Mouse (Mus musculus) liver, postnatal 0 days (tissue): Measurements from ENCODE around the gene Hmox2. TPM values are rescaled to one million over a fixed set of nuclear protein-coding genes. Genes with fewer than 3 reads are reported as not detected.
A peak's percentile ranks its signal among the peaks of the same experiment; 100 is the strongest.

Experiments
- ATAC-seq: fragments of 200-750 bp; cut with Nextera tagmentation; 2 replicates; pipeline ENCODE4 v1.8.0; 2017; ENCODE audit warnings: mild to moderate bottlenecking, moderate library complexity
- DNase-seq: peaks from one replicate; pipeline ENCODE4 v3.0.0-alpha.2; 2016
- H3K27ac ChIP-seq: fragments of 300-500 bp; sonication (generic); 2 replicates; pipeline ENCODE4 v1.5.1; 2014; ENCODE audit warnings: antibody characterized with exemption, moderate library complexity, mild to moderate bottlenecking, low read depth
- H3K27me3 ChIP-seq: fragments of 300-500 bp; sonication (generic); 2 replicates; pipeline ENCODE4 v1.6.1; 2014; ENCODE audit warnings: low read length, control low read depth, mixed read lengths; ENCODE audit not compliant: insufficient read depth
- H3K36me3 ChIP-seq: fragments of 300-500 bp; sonication (generic); replicated peaks from 2 replicates; pipeline ENCODE4 v1.6.1; 2014; ENCODE audit warnings: mild to moderate bottlenecking, control low read depth, low read length, moderate library complexity, mixed read lengths; ENCODE audit not compliant: insufficient read depth
- H3K4me1 ChIP-seq: fragments of 300-500 bp; sonication (generic); 2 replicates; pipeline ENCODE4 v1.6.1; 2014; ENCODE audit warnings: antibody characterized with exemption, mild to moderate bottlenecking, control low read depth; ENCODE audit not compliant: insufficient read depth
- H3K4me2 ChIP-seq: fragments of 300-500 bp; sonication (generic); 2 replicates; pipeline ENCODE4 v1.6.1; 2014; ENCODE audit warnings: low read depth, mild to moderate bottlenecking, low read length, moderate library complexity, mixed read lengths
- H3K4me3 ChIP-seq: fragments of 300-500 bp; sonication (generic); 2 replicates; pipeline ENCODE4 v1.5.1; 2014; ENCODE audit warnings: low read depth, low read length
- H3K9ac ChIP-seq: fragments of 300-500 bp; sonication (generic); replicated peaks from 2 replicates; pipeline ENCODE4 v1.6.1; 2014; ENCODE audit warnings: mild to moderate bottlenecking, moderate library complexity
- H3K9me3 ChIP-seq: fragments of 300-500 bp; sonication (generic); 2 replicates; pipeline ENCODE4 v1.6.1; 2016; ENCODE audit warnings: mild to moderate bottlenecking, control low read depth, low read length, mixed read lengths
- CTCF ChIP-seq: sonication (generic); IDR thresholded peaks from 2 replicates; pipeline ENCODE4 v1.5.1; 2016; ENCODE audit warnings: antibody characterized with exemption, low read depth
- EP300 ChIP-seq: IDR thresholded peaks from 2 replicates; pipeline ENCODE4 v1.6.1; 2016; ENCODE audit warnings: antibody characterized with exemption, low read depth, mild to moderate bottlenecking
- WGBS: fragments of 180-500 bp; shearing (Covaris S2); extraction: QIAGEN DNeasy Blood & Tissue Kit; methylation state at CpG from one replicate; pipeline ENCODE4 v1.1.7; 2014; ENCODE audit not compliant: insufficient replicate concordance; 5-methylcytosine and 5-hydroxymethylcytosine counted together
- polyA plus RNA-seq: library from polyadenylated mRNA; unstranded; fragments of >200 nt; fragmentation: Nextera tagmentation; extraction: Ambion mirVana; gene quantifications from 2 replicates; pipeline ENCODE4 v1.2.1, GENCODE M21; 2015

Hmox2 gene
- polyA plus RNA-seq, 1 experiment from 2014 or later = 57.7 TPM

- 63% methylated on average over 1 of the region's 1 CpGs for WGBS
- Histone ChIP-seq H3K27ac (peak overlapping the region; percentile 94), H3K9ac (0 out of 2 replicates have a peak overlapping the region, but pooled peaks have one; percentile 30), H3K9me3 (no peaks in the 10 kb centered on the region), H3K36me3 (peaks cover 86% of the 10 kb centered on the region), H3K4me3 (no peak overlapping the region), H3K27me3 (no peaks in the 10 kb centered on the region), H3K4me1 (0 out of 2 replicates have a peak, but pooled peaks cover 2% of the 10 kb centered on the region), H3K4me2 (no peak overlapping the region)
- ATAC-seq = peak; percentile 97
- TF ChIP-seq CTCF (no peak), EP300 (peak; percentile 95)
- DNase-seq = peak; percentile 78
Observed at GRCm38 (mm10) chr16:4702646-4703045, 23.5 kb upstream of the Hmox2 start.

GRCm38 (mm10) chr16:4705541-4705940, 20.6 kb upstream of the Hmox2 start:
- Histone ChIP-seq H3K36me3 (peaks cover 78% of the 10 kb centered on the region), H3K4me1 (0 out of 2 replicates have a peak, but pooled peaks cover 2% of the 10 kb centered on the region), H3K9me3 (no peaks in the 10 kb centered on the region), H3K9ac (no peak overlapping the region), H3K4me3 (no peak overlapping the region), H3K27me3 (no peaks in the 10 kb centered on the region), H3K4me2 (no peak overlapping the region), H3K27ac (no peak overlapping the region)
- TF ChIP-seq EP300 (no peak), CTCF (no peak)
- DNase-seq (no peak), ATAC-seq (no peak)
- WGBS = 69% methylated on average over 4 of the region's 4 CpGs

- TF ChIP-seq CTCF (no peak), EP300 (no peak)
- no peak overlapping the region for H3K4me2 ChIP-seq
- H3K36me3 ChIP-seq = peaks cover 53% of the 10 kb centered on the region
- no peaks in the 10 kb centered on the region for H3K4me1 ChIP-seq
- no peaks in the 10 kb centered on the region for H3K27me3 ChIP-seq
- ATAC-seq (no peak), DNase-seq (no peak)
- H3K27ac ChIP-seq = no peak overlapping the region
- no peak overlapping the region for H3K9ac ChIP-seq
- no peak overlapping the region for H3K4me3 ChIP-seq
- no peaks in the 10 kb centered on the region for H3K9me3 ChIP-seq
- 95% methylated on average over 4 of the region's 4 CpGs for WGBS
Observed at GRCm38 (mm10) chr16:4711173-4711572, 15.0 kb upstream of the Hmox2 start.

- WGBS = 83% methylated on average over 17 of the region's 17 CpGs
- ATAC-seq = no peak
- Histone ChIP-seq H3K36me3 (peaks cover 29% of the 10 kb centered on the region), H3K4me2 (no peak overlapping the region), H3K27ac (no peak overlapping the region), H3K27me3 (no peaks in the 10 kb centered on the region), H3K9ac (no peak overlapping the region), H3K4me1 (peaks cover under 1% of the 10 kb centered on the region; the same call in 1 of the 2 replicates), H3K4me3 (no peak overlapping the region), H3K9me3 (no peaks in the 10 kb centered on the region)
- TF ChIP-seq CTCF = no peak
- DNase-seq = no peak
Observed at GRCm38 (mm10) chr16:4713861-4714710, 12.1 kb upstream of the Hmox2 start.

GRCm38 (mm10) chr16:4717866-4718265, 8.3 kb upstream of the Hmox2 start:
- peak overlapping the region; percentile 80 for H3K4me2 ChIP-seq
- DNase-seq (no peak), ATAC-seq (no peak)
- 43% methylated on average over 3 of the region's 3 CpGs for WGBS
- 0 out of 2 replicates have a peak overlapping the region, but pooled peaks have one; percentile 67 for H3K27ac ChIP-seq
- peaks cover 17% of the 10 kb centered on the region for H3K36me3 ChIP-seq
- H3K4me1 ChIP-seq = peaks cover 16% of the 10 kb centered on the region
- H3K9ac ChIP-seq = peak overlapping the region; percentile 81
- H3K9me3 ChIP-seq = no peaks in the 10 kb centered on the region
- TF ChIP-seq CTCF = no peak
- no peaks in the 10 kb centered on the region for H3K27me3 ChIP-seq
- H3K4me3 ChIP-seq = peak overlapping the region; percentile 79

- WGBS = 16% methylated on average over 33 of the region's 33 CpGs
- Histone ChIP-seq H3K4me3 (peak within 1 kb of the TSS; percentile 79), H3K27me3 (no peaks in the 10 kb centered on the region), H3K9me3 (no peaks in the 10 kb centered on the region), H3K36me3 (peaks cover 12% of the 10 kb centered on the region), H3K4me1 (peaks cover 22% of the 10 kb centered on the region), H3K27ac (peak within 1 kb of the TSS; percentile 67), H3K9ac (peak within 1 kb of the TSS; percentile 81), H3K4me2 (peak within 1 kb of the TSS; percentile 80)
- TF ChIP-seq CTCF (0 out of 2 replicates have a peak, but pooled peaks have one; percentile 1), EP300 (0 out of 2 replicates have a peak, but pooled peaks have one; percentile 36)
- ATAC-seq (peak; percentile 84), DNase-seq (peak; percentile 80)
Observed at GRCm38 (mm10) chr16:4718753-4719518, 7.2 kb upstream of the Hmox2 start, which contains the start of gene Nmral1. Gene Nmral1 (minus strand): TSS chr16:4719356.
